Mouse (Mus musculus): ENCODE results near the gene Prg3. TPM values are rescaled to one million over a fixed set of nuclear protein-coding genes. Genes with fewer than 3 reads are reported as not detected.

Prg3 gene
- polyA plus RNA-seq, 1 experiment, result not detected

GRCm38 (mm10) chr2:85033121-85033520 is 45.1 kb downstream of the Prg3 start:
- H3K4me1 ChIP-seq (ENCODE audit: control insufficient read depth, insufficient read depth, low read length), result peaks cover 1% of the 10 kb centered on the region; the same call in 1 of the 2 replicates
- 81% methylated on average over 2 of the region's 2 CpGs for WGBS
- no peak for DNase-seq
- TF ChIP-seq CTCF (IDR thresholded peaks at IDR 0.05; ENCODE audit: insufficient read depth, low read length) (no peak), POLR2A (IDR thresholded peaks at IDR 0.05; ENCODE audit: borderline replicate concordance, extremely low read depth, low read depth, low read length) (no peak)
- no peak overlapping the region for H3K4me3 ChIP-seq (replicated peaks; ENCODE audit: extremely low read depth, low read depth, low read length)

GRCm38 (mm10) chr2:85034169-85034568 is 46.2 kb downstream of the Prg3 start:
- DNase-seq, result no peak
- 62% methylated on average over 7 of the region's 7 CpGs for WGBS
- H3K4me3 ChIP-seq (replicated peaks; ENCODE audit: extremely low read depth, low read depth, low read length), result no peak overlapping the region
- peaks cover 3% of the 10 kb centered on the region; the same call in 1 of the 2 replicates for H3K4me1 ChIP-seq (ENCODE audit: control insufficient read depth, insufficient read depth, low read length)
- TF ChIP-seq POLR2A (IDR thresholded peaks at IDR 0.05; ENCODE audit: borderline replicate concordance, extremely low read depth, low read depth, low read length), result no peak
- no peak for TF ChIP-seq CTCF (IDR thresholded peaks at IDR 0.05; ENCODE audit: insufficient read depth, low read length)

GRCm38 (mm10) chr2:85036507-85037046 is 48.6 kb downstream of the Prg3 start:
- TF ChIP-seq POLR2A (IDR thresholded peaks at IDR 0.05; ENCODE audit: borderline replicate concordance, extremely low read depth, low read depth, low read length) (no peak), CTCF (IDR thresholded peaks at IDR 0.05; ENCODE audit: insufficient read depth, low read length) (no peak)
- no peak for DNase-seq
- H3K4me3 ChIP-seq (replicated peaks; ENCODE audit: extremely low read depth, low read depth, low read length), result peak overlapping the region; percentile 83
- H3K4me1 ChIP-seq (ENCODE audit: control insufficient read depth, insufficient read depth, low read length), result peaks cover 3% of the 10 kb centered on the region; the same call in 1 of the 2 replicates
- WGBS, result 9% methylated on average over 11 of the region's 11 CpGs

- peak; percentile 85 for DNase-seq
- 1% methylated on average over 66 of the region's 66 CpGs for WGBS
- H3K4me1 ChIP-seq (ENCODE audit: control insufficient read depth, insufficient read depth, low read length), result peaks cover 3% of the 10 kb centered on the region; the same call in 1 of the 2 replicates
- peak within 1 kb of the TSS; percentile 83 for H3K4me3 ChIP-seq (replicated peaks; ENCODE audit: extremely low read depth, low read depth, low read length)
- TF ChIP-seq POLR2A (IDR thresholded peaks at IDR 0.05; ENCODE audit: borderline replicate concordance, extremely low read depth, low read depth, low read length) (peak; percentile 56; the same call in 1 of the 2 replicates), CTCF (IDR thresholded peaks at IDR 0.05; ENCODE audit: insufficient read depth, low read length) (no peak)
These were observed 49.3 kb downstream of the Prg3 start, which contains the start of the genes Ssrp1 and P2rx3 for GRCm38 (mm10) chr2:85037047-85038026. Gene Ssrp1, plus strand, starts transcription at chr2:85037234. Gene P2rx3, minus strand, starts transcription at chr2:85037462.

GRCm38 (mm10) chr2:85038336-85038735 is 50.3 kb downstream of the Prg3 start:
- no peak for DNase-seq
- 76% methylated on average over 13 of the region's 13 CpGs for WGBS
- Histone ChIP-seq H3K4me3 (replicated peaks; ENCODE audit: extremely low read depth, low read depth, low read length) (no peak overlapping the region), H3K4me1 (ENCODE audit: control insufficient read depth, insufficient read depth, low read length) (peaks cover 3% of the 10 kb centered on the region; the same call in 1 of the 2 replicates)
- no peak for TF ChIP-seq CTCF (IDR thresholded peaks at IDR 0.05; ENCODE audit: insufficient read depth, low read length)
- TF ChIP-seq POLR2A (IDR thresholded peaks at IDR 0.05; ENCODE audit: borderline replicate concordance, extremely low read depth, low read depth, low read length), result no peak

Other genes with a start within 250 kb of the Prg3 start
- 1.8 and 4.1 TPM in 2 replicates for gene Gm19426, start 244.6 kb upstream of the Prg3 start, polyA plus RNA-seq (2012; rRNA removed)
- gene Serping1, start 212.8 kb upstream of the Prg3 start, polyA plus RNA-seq (2012; rRNA removed), result 822 and 853 TPM in 2 replicates
- gene Ube2l6, start 189.4 kb upstream of the Prg3 start, polyA plus RNA-seq (2012; rRNA removed), result 45.0 and 47.0 TPM in 2 replicates
- gene Smtnl1, start 165.6 kb upstream of the Prg3 start, polyA plus RNA-seq (2012; rRNA removed), result 3.5 TPM in 1 of 2 replicates, not detected in the other
- 20.2 and 25.1 TPM in 2 replicates for gene Timm10, start 161.2 kb upstream of the Prg3 start, polyA plus RNA-seq (2012; rRNA removed)
- gene Slc43a1, start 149.4 kb upstream of the Prg3 start, polyA plus RNA-seq (2012; rRNA removed), result 3.9 and 7.5 TPM in 2 replicates
- gene Rtn4rl2, start 101.5 kb upstream of the Prg3 start, polyA plus RNA-seq (2012; rRNA removed), result 2.7 and 9.7 TPM in 2 replicates
- 325 and 376 TPM in 2 replicates for gene Slc43a3, start 51.6 kb upstream of the Prg3 start, polyA plus RNA-seq (2012; rRNA removed)
- gene Prg2, start 7.8 kb upstream of the Prg3 start, polyA plus RNA-seq (2012; rRNA removed), result 0.15 and 1.2 TPM in 2 replicates
- 72.9 and 97.8 TPM in 2 replicates for gene Ssrp1, start 49.0 kb downstream of the Prg3 start, polyA plus RNA-seq (2012; rRNA removed)
- 0.20 and 0.27 TPM in 2 replicates for gene P2rx3, start 49.2 kb downstream of the Prg3 start, polyA plus RNA-seq (2012; rRNA removed)
- 208 and 218 TPM in 2 replicates for gene Tnks1bp1, start 59.8 kb downstream of the Prg3 start, polyA plus RNA-seq (2012; rRNA removed)
- gene Aplnr, start 148.0 kb downstream of the Prg3 start, polyA plus RNA-seq (2012; rRNA removed), result 62.0 and 66.0 TPM in 2 replicates
- 0.14 and 0.21 TPM in 2 replicates for gene Lrrc55, start 209.0 kb downstream of the Prg3 start, polyA plus RNA-seq (2012; rRNA removed)